In the genomic region with DNA sequence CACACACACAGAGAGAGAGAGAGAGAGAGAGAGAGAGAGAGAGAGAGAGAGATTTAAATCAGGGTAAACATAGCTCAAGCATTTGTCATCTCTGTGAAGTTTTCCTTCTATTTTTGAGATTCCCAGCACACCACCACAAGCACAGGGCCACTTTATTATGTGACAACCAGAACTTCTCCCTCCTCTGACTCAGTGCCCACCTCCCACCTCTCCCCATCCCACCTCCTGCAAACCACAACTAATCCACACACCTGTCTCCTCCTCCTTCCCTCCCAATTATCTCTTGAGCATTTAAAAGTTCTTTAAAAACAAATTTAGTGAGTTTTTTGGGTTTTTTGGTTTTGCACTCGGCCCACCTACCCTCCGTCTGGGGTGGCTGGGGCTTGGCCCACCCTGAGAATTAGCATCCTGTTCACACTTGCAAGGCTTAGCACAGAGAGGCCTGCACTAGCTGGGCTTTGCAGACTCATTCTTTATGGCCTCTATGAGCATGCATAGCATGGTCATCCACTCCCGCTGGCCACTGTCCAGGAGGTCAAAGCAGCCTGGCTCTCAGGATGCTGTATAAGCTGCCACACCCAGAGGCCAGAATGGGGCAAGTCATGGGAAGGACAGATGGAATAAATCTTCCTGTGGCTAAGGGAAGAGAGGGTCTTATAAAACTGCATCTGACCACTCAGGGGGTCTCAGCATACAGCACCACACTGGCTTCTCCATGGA, we compare ENCODE assay signal across 27 mouse cellular contexts. TPM values are rescaled to one million over a fixed set of nuclear protein-coding genes. Genes with fewer than 3 reads are reported as not detected.
DNase-seq lines count a peak whose midpoint lies in the region; ATAC-seq lines count a peak whose summit lies in the region.
"Had no signal": no experiment of that assay in that cellular context is flagged by ENCODE, and none has a peak within 500 bp of the region (broad histone marks: within the 10 kb centered on the region; RNA-seq: fewer than 3 reads in every experiment).

No protein-coding gene starts in this region.

- H3K36me3 ChIP-seq in kidney, embryonic 15.5 days, result no peaks in the 10 kb centered on the region
- H3K36me3 ChIP-seq: embryonic facial prominence, embryonic 10.5 days; embryonic facial prominence, embryonic 13.5 days; forebrain, embryonic 12.5 days; forebrain, embryonic 15.5 days; heart, embryonic 10.5 days; heart, embryonic 13.5 days had no signal

- no peak overlapping the region for H3K9ac ChIP-seq in kidney, embryonic 15.5 days
- H3K9ac ChIP-seq: embryonic facial prominence, embryonic 13.5 days; forebrain, embryonic 12.5 days; forebrain, embryonic 15.5 days; heart, embryonic 13.5 days; hindbrain, embryonic 14.5 days had no signal

- no peak overlapping the region for H3K27ac ChIP-seq in kidney, embryonic 15.5 days
- H3K27ac ChIP-seq: embryonic facial prominence, embryonic 10.5 days; embryonic facial prominence, embryonic 13.5 days; forebrain, embryonic 12.5 days; forebrain, embryonic 15.5 days; heart, adult 2 months; heart, embryonic 10.5 days; heart, embryonic 13.5 days; hindbrain, embryonic 14.5 days; hindbrain, postnatal 0 days had no signal

- H3K4me1 ChIP-seq in kidney, embryonic 15.5 days, result peaks cover 34% of the 10 kb centered on the region

- no peak overlapping the region for H3K4me3 ChIP-seq in kidney, embryonic 15.5 days (replicated peaks)
- H3K4me3 ChIP-seq: embryonic facial prominence, embryonic 10.5 days; embryonic facial prominence, embryonic 13.5 days; erythroblast, embryonic 14.5 days; forebrain, embryonic 12.5 days; forebrain, embryonic 15.5 days; heart, adult 2 months; heart, embryonic 10.5 days; heart, embryonic 13.5 days had no signal

- WGBS in kidney, embryonic 15.5 days, result 69% methylated on average over 3 of the region's 3 CpGs

- no peak overlapping the region for H3K4me2 ChIP-seq in kidney, embryonic 15.5 days
- H3K4me2 ChIP-seq: embryonic facial prominence, embryonic 13.5 days; forebrain, embryonic 12.5 days; forebrain, embryonic 15.5 days; heart, embryonic 13.5 days; hindbrain, embryonic 14.5 days had no signal

- no peaks in the 10 kb centered on the region for H3K9me3 ChIP-seq in kidney, embryonic 15.5 days (replicated peaks)
- H3K9me3 ChIP-seq: embryonic facial prominence, embryonic 10.5 days; embryonic facial prominence, embryonic 13.5 days; forebrain, embryonic 12.5 days; forebrain, embryonic 15.5 days; heart, embryonic 10.5 days; heart, embryonic 13.5 days had no signal

- no peak for ATAC-seq in kidney, embryonic 15.5 days (replicated peaks; ENCODE audit: low FRiP score)
- ATAC-seq: forebrain, embryonic 15.5 days; hindbrain, postnatal 0 days had no signal

- H3K27me3 ChIP-seq in kidney, embryonic 15.5 days, result no peaks in the 10 kb centered on the region
- H3K27me3 ChIP-seq: forebrain, embryonic 15.5 days; heart, embryonic 13.5 days had no signal

- peak; percentile 38 to 55 for DNase-seq in kidney, postnatal 4 days
- DNase-seq in 3T3-L1 (ENCODE audit: low read depth, low spot score), result peak; percentile 78
- peak; percentile 54 for DNase-seq in MN1 (ENCODE audit: low spot score)
- no peak for DNase-seq in thymus, postnatal 14 days
- DNase-seq in ovary, adult 18-20 months (ENCODE audit: low spot score), result no peak
- DNase-seq: adrenal gland, adult 2 months; adrenal gland, postnatal 14 days; cerebellum, adult 11-12 months; cerebellum, adult 8-10 months; cerebellum, postnatal 10 days; cerebellum, postnatal 36 days; embryo, embryonic 11 days; gastrocnemius, postnatal 10 days; gastrocnemius, postnatal 36 days; heart, adult 2 months; heart, postnatal 14 days; heart, postnatal 4 days had no signal

RNA-seq across cellular contexts. Expression of gene Wfs1, which starts 1.8 kb away (rescaled TPM):
- polyA plus RNA-seq in kidney, embryonic 15.5 days (2015; fragmentation: Nextera tagmentation; extraction: Ambion mirVana), result 18.3 and 19.5 TPM in 2 replicates

Comparison
In these comparisons a context has a peak if more than half of its experiments do, and no peak if none do; other contexts are left out.
1. DNase-seq: peak in kidney, postnatal 4 days (2 of 2), 3T3-L1 (single experiment) and MN1 (single experiment); none in thymus, postnatal 14 days (single experiment) and ovary, adult 18-20 months (single experiment).